ENCODE assay signal across 8 mouse cellular contexts in the genomic region with DNA sequence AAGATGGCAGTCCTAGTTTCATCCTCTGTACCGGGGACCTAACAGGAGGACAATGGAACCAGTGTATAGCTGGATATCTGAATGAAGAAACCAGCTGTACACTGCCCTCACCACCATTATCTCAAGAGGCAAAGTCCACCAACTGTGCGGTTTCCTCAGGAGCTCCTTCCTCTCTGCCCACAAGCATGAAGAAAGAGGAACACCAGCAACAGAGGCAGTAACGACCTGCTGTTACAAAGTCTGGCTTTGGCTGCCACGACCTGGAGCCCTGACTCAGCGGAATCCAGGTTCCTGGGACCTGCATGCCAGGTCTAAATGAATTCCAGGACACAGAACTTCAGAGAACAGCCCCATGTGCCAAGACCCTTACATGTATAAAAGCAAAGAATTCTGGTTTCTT. TPM values are rescaled to one million over a fixed set of nuclear protein-coding genes. Genes with fewer than 3 reads are reported as not detected.
DNase-seq lines count a peak whose midpoint lies in the region; ATAC-seq and TF ChIP-seq lines count a peak whose summit lies in the region.

No protein-coding gene starts in this region.

- no peak for ATAC-seq in neural tube, embryonic 11.5 days (ENCODE audit: insufficient read depth, low FRiP score, low TSS enrichment)
- no peak for ATAC-seq in forebrain, embryonic 14.5 days
- no peak for ATAC-seq in kidney, postnatal 0 days (replicated peaks; ENCODE audit: low FRiP score, low read depth)
- peak; percentile 47 for ATAC-seq in megakaryocyte progenitor cell, adult 5-6 weeks (replicated peaks; ENCODE audit: poor library complexity)

- 35% methylated on average over 5 of the region's 5 CpGs for WGBS in neural tube, embryonic 11.5 days
- WGBS in forebrain, embryonic 14.5 days = 35% methylated on average over 5 of the region's 5 CpGs
- WGBS in kidney, postnatal 0 days = 29% methylated on average over 5 of the region's 5 CpGs

- no peak overlapping the region for H3K27ac ChIP-seq in neural tube, embryonic 11.5 days (ENCODE audit: low read depth, low read length)
- H3K27ac ChIP-seq in forebrain, embryonic 14.5 days (ENCODE audit: low read depth, low read length) = no peak overlapping the region
- peak overlapping the region; percentile 51; the same call in 1 of the 2 replicates for H3K27ac ChIP-seq in kidney, postnatal 0 days

- peaks cover 21% of the 10 kb centered on the region for H3K4me1 ChIP-seq in neural tube, embryonic 11.5 days (ENCODE audit: control insufficient read depth, insufficient read depth, low read length)
- H3K4me1 ChIP-seq in forebrain, embryonic 14.5 days (ENCODE audit: control insufficient read depth, insufficient read depth, low read length) = peaks cover 23% of the 10 kb centered on the region
- peaks cover 44% of the 10 kb centered on the region for H3K4me1 ChIP-seq in kidney, postnatal 0 days (replicated peaks; ENCODE audit: insufficient read depth, low read length)

- H3K4me2 ChIP-seq in neural tube, embryonic 11.5 days (ENCODE audit: low read depth) = peak overlapping the region; percentile 47
- H3K4me2 ChIP-seq in forebrain, embryonic 14.5 days (ENCODE audit: low read length) = peak overlapping the region; percentile 88
- peak overlapping the region; percentile 67 for H3K4me2 ChIP-seq in kidney, postnatal 0 days (ENCODE audit: low read length)

- H3K27me3 ChIP-seq in neural tube, embryonic 11.5 days (ENCODE audit: control insufficient read depth, insufficient read depth, low read length) = no peaks in the 10 kb centered on the region
- no peaks in the 10 kb centered on the region for H3K27me3 ChIP-seq in forebrain, embryonic 14.5 days (replicated peaks; ENCODE audit: control insufficient read depth, insufficient read depth, low read length)
- no peaks in the 10 kb centered on the region for H3K27me3 ChIP-seq in kidney, postnatal 0 days (ENCODE audit: insufficient read depth, low read length)

- intact Hi-C loops in gastrocnemius, postnatal 36 days (cut with DNase I) = no loop called here

- no peak for DNase-seq in neural tube, embryonic 11.5 days (ENCODE audit: low spot score)
- DNase-seq in neural tube, embryonic 10.5 days (ENCODE audit: extremely low spot score, low spot score) = no peak
- no peak for DNase-seq in forebrain, embryonic 14.5 days (ENCODE audit: low spot score)
- DNase-seq in kidney, postnatal 0 days (ENCODE audit: low spot score) = no peak
- DNase-seq in urinary bladder, postnatal 14 days (ENCODE audit: low spot score) = no peak
- no peak for DNase-seq in left cerebral cortex, adult 9 months (ENCODE audit: low spot score in 2 of 2)
- DNase-seq in gastrocnemius, postnatal 36 days = no peak

- H3K36me3 ChIP-seq in neural tube, embryonic 11.5 days (ENCODE audit: control insufficient read depth, insufficient read depth, low read length) = no peaks in the 10 kb centered on the region
- peaks cover 10% of the 10 kb centered on the region; the same call in 1 of the 2 replicates for H3K36me3 ChIP-seq in forebrain, embryonic 14.5 days (ENCODE audit: control insufficient read depth, insufficient read depth, low read length)
- no peaks in the 10 kb centered on the region for H3K36me3 ChIP-seq in kidney, postnatal 0 days (ENCODE audit: insufficient read depth, low read length)

- H3K9ac ChIP-seq in neural tube, embryonic 11.5 days (ENCODE audit: low read length) = peak overlapping the region; percentile 10
- H3K9ac ChIP-seq in forebrain, embryonic 14.5 days (ENCODE audit: low read length) = peak overlapping the region; percentile 94
- H3K9ac ChIP-seq in kidney, postnatal 0 days (ENCODE audit: low read depth, low read length) = 0 out of 2 replicates have a peak overlapping the region, but pooled peaks have one; percentile 96

- TF ChIP-seq CTCF in kidney, postnatal 0 days (IDR thresholded peaks at IDR 0.05; ENCODE audit: low read depth) = no peak

- H3K4me3 ChIP-seq in neural tube, embryonic 11.5 days (ENCODE audit: low read depth, low read length) = peak overlapping the region; percentile 98
- H3K4me3 ChIP-seq in forebrain, embryonic 14.5 days (ENCODE audit: low read depth, low read length) = no peak overlapping the region; the same call in 1 of the 2 replicates
- H3K4me3 ChIP-seq in kidney, postnatal 0 days (replicated peaks; ENCODE audit: low read depth, low read length) = peak overlapping the region; percentile 93

- H3K9me3 ChIP-seq in neural tube, embryonic 11.5 days (ENCODE audit: control insufficient read depth, low read length) = no peaks in the 10 kb centered on the region
- H3K9me3 ChIP-seq in forebrain, embryonic 14.5 days (replicated peaks; ENCODE audit: control insufficient read depth, low read length) = no peaks in the 10 kb centered on the region
- H3K9me3 ChIP-seq in kidney, postnatal 0 days (replicated peaks; ENCODE audit: low read length) = no peaks in the 10 kb centered on the region

RNA-seq across cellular contexts. Expression of gene Mlec, which starts 2.1 kb away (rescaled TPM):
- polyA plus RNA-seq in neural tube, embryonic 11.5 days (2014; fragmentation: Nextera tagmentation; extraction: Ambion mirVana) = 50.1 and 56.9 TPM in 2 replicates
- 11.4 and 12.5 TPM in 2 replicates for polyA plus RNA-seq in forebrain, embryonic 14.5 days (2014; fragmentation: Nextera tagmentation; extraction: Ambion mirVana)
- polyA plus RNA-seq in kidney, postnatal 0 days (2015; fragmentation: Nextera tagmentation; extraction: Ambion mirVana) = 43.6 and 44.4 TPM in 2 replicates
- total RNA-seq in megakaryocyte progenitor cell, adult 5-6 weeks (2015) = 242 and 279 TPM in 2 replicates
- 276 and 305 TPM in 2 replicates for total RNA-seq in megakaryocyte progenitor cell, adult 5-6 weeks (2017)
- total RNA-seq in gastrocnemius, postnatal 36 days (2021) = 100 to 1,000 TPM; 163 to 241 TPM

RNA-seq across cellular contexts. Expression of gene Unc119b, which starts 21.1 kb away (rescaled TPM):
- polyA plus RNA-seq in neural tube, embryonic 11.5 days (2014; fragmentation: Nextera tagmentation; extraction: Ambion mirVana) = 67.7 and 73.4 TPM in 2 replicates
- polyA plus RNA-seq in forebrain, embryonic 14.5 days (2014; fragmentation: Nextera tagmentation; extraction: Ambion mirVana) = 35.4 and 37.8 TPM in 2 replicates
- 40.8 and 42.7 TPM in 2 replicates for polyA plus RNA-seq in kidney, postnatal 0 days (2015; fragmentation: Nextera tagmentation; extraction: Ambion mirVana)
- 4.1 and 7.2 TPM in 2 replicates for total RNA-seq in megakaryocyte progenitor cell, adult 5-6 weeks (2015)
- total RNA-seq in megakaryocyte progenitor cell, adult 5-6 weeks (2017) = 9.6 and 11.2 TPM in 2 replicates
- 1 to 10 TPM; 8.5 to 9.0 TPM for total RNA-seq in gastrocnemius, postnatal 36 days (2021)

RNA-seq across cellular contexts. Expression of gene Acads, which starts 36.7 kb away (rescaled TPM):
- 27.7 and 31.3 TPM in 2 replicates for polyA plus RNA-seq in neural tube, embryonic 11.5 days (2014; fragmentation: Nextera tagmentation; extraction: Ambion mirVana)
- polyA plus RNA-seq in forebrain, embryonic 14.5 days (2014; fragmentation: Nextera tagmentation; extraction: Ambion mirVana) = 17.7 and 18.8 TPM in 2 replicates
- polyA plus RNA-seq in kidney, postnatal 0 days (2015; fragmentation: Nextera tagmentation; extraction: Ambion mirVana) = 105 and 117 TPM in 2 replicates
- total RNA-seq in megakaryocyte progenitor cell, adult 5-6 weeks (2015) = 27.8 and 28.8 TPM in 2 replicates
- total RNA-seq in megakaryocyte progenitor cell, adult 5-6 weeks (2017) = 22.3 and 34.1 TPM in 2 replicates
- 10 to 100 TPM; 68.8 to 71.7 TPM for total RNA-seq in gastrocnemius, postnatal 36 days (2021)

RNA-seq across cellular contexts. Expression of gene Cabp1, which starts 38.4 kb away (rescaled TPM):
- 11.4 and 12.3 TPM in 2 replicates for polyA plus RNA-seq in neural tube, embryonic 11.5 days (2014; fragmentation: Nextera tagmentation; extraction: Ambion mirVana)
- 7.1 and 10.1 TPM in 2 replicates for polyA plus RNA-seq in forebrain, embryonic 14.5 days (2014; fragmentation: Nextera tagmentation; extraction: Ambion mirVana)
- polyA plus RNA-seq in kidney, postnatal 0 days (2015; fragmentation: Nextera tagmentation; extraction: Ambion mirVana) = 0.87 and 1.2 TPM in 2 replicates
- not detected in 2 replicates for total RNA-seq in megakaryocyte progenitor cell, adult 5-6 weeks (2015)
- not detected in 2 replicates for total RNA-seq in megakaryocyte progenitor cell, adult 5-6 weeks (2017)
- 1 to 10 TPM; 1.3 to 1.4 TPM for total RNA-seq in gastrocnemius, postnatal 36 days (2021)

RNA-seq across cellular contexts. Expression of gene Gm10401, which starts 57.7 kb away (rescaled TPM):
- 27.2 and 29.5 TPM in 2 replicates for polyA plus RNA-seq in neural tube, embryonic 11.5 days (2014; fragmentation: Nextera tagmentation; extraction: Ambion mirVana)
- polyA plus RNA-seq in forebrain, embryonic 14.5 days (2014; fragmentation: Nextera tagmentation; extraction: Ambion mirVana) = 39.4 and 50.4 TPM in 2 replicates
- 26.6 and 31.3 TPM in 2 replicates for polyA plus RNA-seq in kidney, postnatal 0 days (2015; fragmentation: Nextera tagmentation; extraction: Ambion mirVana)
- total RNA-seq in megakaryocyte progenitor cell, adult 5-6 weeks (2015) = not detected in 2 replicates
- total RNA-seq in megakaryocyte progenitor cell, adult 5-6 weeks (2017) = not detected in 2 replicates
- total RNA-seq in gastrocnemius, postnatal 36 days (2021) = not detected

Comparison
In these comparisons a context has a peak if more than half of its experiments do, and no peak if none do; other contexts are left out.
1. H3K9ac ChIP-seq: peak in every context shown above with its lines; median percentile 96 in kidney, postnatal 0 days; 94 in forebrain, embryonic 14.5 days; 10 in neural tube, embryonic 11.5 days.